Mouse (Mus musculus) ES-E14 (cell line): ENCODE data around the gene Tmem231. TPM values are rescaled to one million over a fixed set of nuclear protein-coding genes. Genes with fewer than 3 reads are reported as not detected.

Experiments used
- DNase-seq: peaks from one replicate; pipeline ENCODE4 v3.0.0-alpha.2; 2013; ENCODE audit warnings: low read depth, low spot score
- H3K27ac ChIP-seq: 2 replicates; pipeline ENCODE4 v1.5.1; 2012; ENCODE audit warnings: low read depth, mild to moderate bottlenecking, low read length, moderate library complexity, mixed read lengths; ENCODE audit not compliant: poor library complexity, insufficient read depth, severe bottlenecking
- H3K36me3 ChIP-seq: 2 replicates; pipeline ENCODE4 v1.6.1; 2012; ENCODE audit warnings: mild to moderate bottlenecking, low read length, moderate library complexity, mixed read lengths; ENCODE audit not compliant: control insufficient read depth, poor library complexity, insufficient read depth, severe bottlenecking
- H3K4me1 ChIP-seq, 2 experiments: fragments of 150-350 bp in 1 of 2; sonication (generic) in 1 of 2; 2 replicates each; pipeline ENCODE4 v1.6.1; 2012; ENCODE audit warnings: low read length in 2 of 2, mild to moderate bottlenecking in 1 of 2, mixed read lengths in 1 of 2; ENCODE audit not compliant: control insufficient read depth in 2 of 2, insufficient read depth in 2 of 2, poor library complexity in 1 of 2
- H3K4me3 ChIP-seq, 2 experiments: fragments of 150-350 bp in 1 of 2; sonication (generic) in 1 of 2; 2 replicates each; pipeline ENCODE4 v1.5.1; 2012; ENCODE audit warnings: low read length in 2 of 2, low read depth in 1 of 2, mild to moderate bottlenecking in 1 of 2, mixed read lengths in 1 of 2; ENCODE audit not compliant: insufficient read depth in 1 of 2, poor library complexity in 1 of 2, severe bottlenecking in 1 of 2
- H3K9ac ChIP-seq: 2 replicates; pipeline ENCODE4 v1.6.1; 2012; ENCODE audit warnings: low read depth, mild to moderate bottlenecking, low read length, mixed read lengths; ENCODE audit not compliant: poor library complexity, insufficient read depth, severe bottlenecking
- H3K9me3 ChIP-seq: fragments of 150-350 bp; sonication (generic); 2 replicates; pipeline ENCODE4 v1.6.1; 2012; ENCODE audit warnings: low read depth, mild to moderate bottlenecking, low read length; ENCODE audit not compliant: control insufficient read depth, insufficient read depth
- CHD2 ChIP-seq: IDR thresholded peaks from 2 replicates; pipeline ENCODE4 v1.6.1; 2014; ENCODE audit warnings: mild to moderate bottlenecking, low read depth, low read length, inconsistent platforms
- HCFC1 ChIP-seq: IDR thresholded peaks from 2 replicates; pipeline ENCODE4 v1.6.1; 2012; ENCODE audit warnings: low read length, inconsistent platforms, borderline replicate concordance; ENCODE audit not compliant: insufficient read depth
- MAFK ChIP-seq: IDR thresholded peaks from 2 replicates; pipeline ENCODE4 v1.6.1; 2014; ENCODE audit warnings: mild to moderate bottlenecking, low read depth, low read length, inconsistent platforms; ENCODE audit not compliant: insufficient read depth
- ZC3H11A ChIP-seq: IDR thresholded peaks from 2 replicates; pipeline ENCODE4 v1.6.1; 2012; ENCODE audit warnings: low read depth, mild to moderate bottlenecking, inconsistent platforms, low read length, borderline replicate concordance
- ZNF384 ChIP-seq: IDR thresholded peaks from 2 replicates; pipeline ENCODE4 v1.6.1; 2012; ENCODE audit warnings: low read depth, low read length, inconsistent platforms
- in situ Hi-C, 2 experiments: fragments of 600-800 bp; cut with MboI; formaldehyde crosslinking; loops; one replicate each; pipeline ENCODE4 v1.15.1; 2025; ENCODE audit warnings: low sequenced_read_pairs in 2 of 2, inconsistent platforms in 1 of 2; ENCODE audit not compliant: unreplicated experiment in 2 of 2
- total RNA-seq: library from RNA; depleted of rRNA; stranded (reverse); fragments of 300-350 nt; gene quantifications from 2 replicates; pipeline ENCODE4 v1.2.3, GENCODE M21; 2012

The Tmem231 gene
- total RNA-seq, 1 experiment = 30.3 TPM

DNA sequence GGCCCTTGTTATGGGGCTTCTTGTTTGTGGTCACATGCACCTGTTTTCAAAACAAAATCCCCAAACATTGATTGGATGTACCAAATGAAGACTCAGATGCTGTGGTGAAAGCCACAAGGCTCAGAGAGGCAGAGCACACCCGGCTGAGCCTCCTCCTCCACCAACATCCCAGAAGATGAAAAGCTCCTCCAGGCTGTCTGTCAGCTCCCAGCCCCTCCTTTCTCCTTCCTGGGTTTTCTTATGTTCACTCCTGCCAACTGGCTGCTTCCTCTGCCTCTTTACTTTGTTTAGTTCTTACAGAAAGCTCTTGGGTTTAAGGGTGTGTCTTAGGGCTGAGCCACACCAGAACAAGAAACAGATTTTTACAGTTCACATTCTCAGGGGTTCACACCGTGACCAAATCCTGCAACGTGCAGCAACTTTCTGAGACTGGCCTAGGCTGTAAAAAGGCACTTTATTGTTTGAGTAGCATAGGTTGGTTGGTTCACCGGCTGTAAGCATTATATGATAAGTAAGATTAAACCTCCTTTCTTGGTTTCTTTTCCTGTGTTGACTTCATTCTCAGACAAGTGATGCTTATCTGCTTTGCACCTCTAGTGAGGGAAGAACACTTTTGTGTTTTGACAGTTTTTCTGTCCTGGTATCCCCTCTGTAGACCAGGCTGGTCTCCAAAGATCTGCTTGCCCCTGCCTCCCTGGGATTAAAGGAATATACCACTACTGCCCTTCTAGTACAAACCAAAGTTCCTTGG is 21.3 kb upstream of the Tmem231 start:
- H3K4me1 ChIP-seq = peaks cover 4% of the 10 kb centered on the region in 2 experiments; a peak in 2 of 4 replicates
- H3K27ac ChIP-seq = no peak overlapping the region
- no peak for TF ChIP-seq ZC3H11A
- TF ChIP-seq CHD2 = no peak
- no peak for TF ChIP-seq ZNF384
- TF ChIP-seq HCFC1 = no peak
- no peak for TF ChIP-seq MAFK
- no peaks in the 10 kb centered on the region for H3K9me3 ChIP-seq
- peaks cover 20% of the 10 kb centered on the region for H3K36me3 ChIP-seq
- H3K4me3 ChIP-seq = no peak overlapping the region
- no peak overlapping the region for H3K9ac ChIP-seq
- no peak for DNase-seq
- in situ Hi-C loops = no loop called here

DNA sequence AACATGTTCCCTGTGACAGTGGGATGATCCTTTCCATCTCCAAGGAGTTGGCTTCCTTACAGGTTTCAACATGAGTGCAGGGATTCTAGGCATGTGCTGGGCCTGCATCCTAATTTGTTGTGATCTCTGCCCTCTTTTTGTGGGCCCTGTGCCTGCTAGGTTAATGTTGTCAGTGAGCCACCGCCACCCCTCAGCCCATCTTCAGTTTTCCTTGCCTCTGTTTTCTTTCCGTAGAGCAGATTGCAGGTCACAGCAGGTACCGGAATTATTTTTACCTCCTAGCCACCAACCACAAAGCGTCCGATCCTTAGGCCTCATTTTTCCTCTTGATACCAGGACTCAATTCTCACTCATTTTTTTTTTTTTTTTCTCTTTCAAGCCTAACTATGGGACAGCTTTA is 18.3 kb upstream of the Tmem231 start:
- H3K9me3 ChIP-seq = no peaks in the 10 kb centered on the region
- no peak overlapping the region for H3K9ac ChIP-seq
- TF ChIP-seq HCFC1 = no peak
- TF ChIP-seq ZC3H11A = no peak
- no peak for TF ChIP-seq MAFK
- TF ChIP-seq CHD2 = no peak
- TF ChIP-seq ZNF384 = no peak
- peak overlapping the region; percentile 3; the same call in 1 of the 2 replicates for H3K27ac ChIP-seq
- no peak overlapping the region for H3K4me3 ChIP-seq
- no peak for DNase-seq
- in situ Hi-C loops = no loop called here
- peaks cover 30% of the 10 kb centered on the region for H3K36me3 ChIP-seq
- H3K4me1 ChIP-seq = peaks cover 4 to 8% of the 10 kb centered on the region in 2 experiments; a peak in 3 of 4 replicates

DNA sequence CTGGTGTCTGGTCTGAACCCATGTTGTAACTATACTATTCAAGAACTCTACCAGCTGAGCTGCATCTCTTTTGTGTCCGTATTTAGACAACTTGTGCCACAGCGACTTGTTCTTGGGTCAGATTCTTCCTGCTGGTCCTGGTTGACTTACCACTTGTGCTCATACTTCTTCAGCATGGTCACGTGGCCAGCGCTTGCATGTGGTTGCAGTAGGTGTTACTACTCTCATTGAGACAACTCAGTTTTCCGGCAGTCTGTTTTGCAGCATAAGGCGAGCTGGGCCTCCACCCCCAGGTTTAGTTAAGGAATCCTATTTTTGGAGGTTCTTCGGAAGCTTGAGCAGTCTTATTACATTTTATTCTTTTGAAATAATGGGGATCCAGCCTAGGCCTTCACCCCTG is 17.6 kb upstream of the Tmem231 start:
- H3K36me3 ChIP-seq = peaks cover 24% of the 10 kb centered on the region
- H3K27ac ChIP-seq = no peak overlapping the region
- DNase-seq = no peak
- H3K9me3 ChIP-seq = no peaks in the 10 kb centered on the region
- TF ChIP-seq HCFC1 = no peak
- TF ChIP-seq ZNF384 = no peak
- no peak for TF ChIP-seq ZC3H11A
- no peak for TF ChIP-seq MAFK
- no peak for TF ChIP-seq CHD2
- in situ Hi-C loops = no loop called here
- no peak overlapping the region for H3K9ac ChIP-seq
- peaks cover 5 to 9% of the 10 kb centered on the region in 2 experiments; a peak in 3 of 4 replicates for H3K4me1 ChIP-seq
- no peak overlapping the region for H3K4me3 ChIP-seq

DNA sequence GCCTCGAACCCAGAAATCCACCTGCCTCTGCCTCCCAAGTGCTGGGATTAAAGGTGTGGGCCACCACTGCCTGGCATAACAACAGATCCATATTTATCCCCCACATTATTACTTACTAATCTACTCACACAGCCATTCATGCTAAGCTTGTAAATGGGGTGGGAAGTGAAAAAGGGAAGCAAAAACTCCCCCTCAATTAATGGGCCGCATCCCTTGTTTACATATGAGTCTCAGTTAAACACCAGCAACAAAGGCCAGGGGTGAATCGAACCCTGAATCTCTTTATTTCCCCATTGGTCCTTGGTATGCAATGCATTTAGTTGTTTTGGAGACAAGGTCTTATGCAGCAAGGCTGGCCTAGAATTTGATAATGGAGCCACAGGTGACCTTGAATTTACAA is 17.2 kb upstream of the Tmem231 start:
- Histone ChIP-seq H3K4me3 (no peak overlapping the region), H3K4me1 (peaks cover 6 to 12% of the 10 kb centered on the region in 2 experiments; a peak in 3 of 4 replicates), H3K36me3 (peaks cover 26% of the 10 kb centered on the region), H3K9ac (no peak overlapping the region), H3K9me3 (no peaks in the 10 kb centered on the region), H3K27ac (no peak overlapping the region)
- TF ChIP-seq ZNF384 (no peak), HCFC1 (no peak), CHD2 (no peak), MAFK (no peak), ZC3H11A (no peak)
- in situ Hi-C loops = no loop called here
- no peak for DNase-seq
